Comparison of ENCODE assay signal across 18 mouse cellular contexts in genomic region chr11:32374027-32374589, GRCm38 (mm10). TPM values are rescaled to one million over a fixed set of nuclear protein-coding genes. Genes with fewer than 3 reads are reported as not detected.
A peak's percentile ranks its signal among the peaks of the same experiment; 100 is the strongest.
DNase-seq lines count a peak whose midpoint lies in the region; ATAC-seq and TF ChIP-seq lines count a peak whose summit lies in the region.
"Had no signal": no experiment of that assay in that cellular context is flagged by ENCODE, and none has a peak within 500 bp of the region (broad histone marks: within the 10 kb centered on the region; RNA-seq: fewer than 3 reads in every experiment).

No protein-coding gene starts in this region.

- DNase-seq in limb, embryonic 10.5 days (ENCODE audit: low spot score): no peak
- DNase-seq in forebrain, postnatal 0 days: no peak
- DNase-seq in hindbrain, postnatal 0 days (ENCODE audit: low spot score): no peak
- DNase-seq in kidney, adult 9 months: no peak
- no peak for DNase-seq in embryo, embryonic 10 days (ENCODE audit: low spot score)
- DNase-seq in frontal cortex, adult 2 months (ENCODE audit: extremely low spot score in 1 of 2, low spot score in 1 of 2): no peak
- DNase-seq: adrenal gland, postnatal 36 days; cerebellum, adult 9-11 months; embryo, embryonic 11 days; gastrocnemius, postnatal 36 days; heart, postnatal 10 days; liver, embryonic 13.5 days; thymus, adult 18-20 months had no signal

- no peak for ATAC-seq in limb, embryonic 15.5 days (ENCODE audit: insufficient number of reproducible peaks, low FRiP score, low TSS enrichment, low read depth)
- ATAC-seq in forebrain, postnatal 0 days: peak; percentile 45
- ATAC-seq in hindbrain, postnatal 0 days: peak; percentile 57
- peak; percentile 68 for ATAC-seq in neural tube, embryonic 15.5 days (ENCODE audit: low FRiP score)
- ATAC-seq: activated CD4-positive, CD25-positive, alpha-beta regulatory T cell, adult 4 months; Patski had no signal

- 80% methylated on average over 9 of the region's 9 CpGs for whole genome bisulfite sequencing in limb, embryonic 15.5 days
- 81% methylated on average over 9 of the region's 9 CpGs for WGBS in limb, embryonic 10.5 days
- 53% methylated on average over 9 of the region's 9 CpGs for WGBS in forebrain, postnatal 0 days
- 58% methylated on average over 9 of the region's 9 CpGs for WGBS in hindbrain, postnatal 0 days
- WGBS in neural tube, embryonic 15.5 days: 54% methylated on average over 9 of the region's 9 CpGs

- H3K9me3 ChIP-seq in limb, embryonic 15.5 days: no peaks in the 10 kb centered on the region
- H3K9me3 ChIP-seq in limb, embryonic 10.5 days (replicated peaks): no peaks in the 10 kb centered on the region
- H3K9me3 ChIP-seq in forebrain, postnatal 0 days (ENCODE audit: low read length): no peaks in the 10 kb centered on the region
- H3K9me3 ChIP-seq in hindbrain, postnatal 0 days (ENCODE audit: low read length): no peaks in the 10 kb centered on the region
- H3K9me3 ChIP-seq in neural tube, embryonic 15.5 days (replicated peaks): no peaks in the 10 kb centered on the region
- H3K9me3 ChIP-seq: liver, embryonic 13.5 days; lung, embryonic 15.5 days had no signal

- peaks cover 24% of the 10 kb centered on the region for H3K4me1 ChIP-seq in limb, embryonic 15.5 days
- H3K4me1 ChIP-seq in limb, embryonic 10.5 days: no peaks in the 10 kb centered on the region
- no peaks in the 10 kb centered on the region for H3K4me1 ChIP-seq in forebrain, postnatal 0 days (ENCODE audit: insufficient read depth)
- no peaks in the 10 kb centered on the region for H3K4me1 ChIP-seq in hindbrain, postnatal 0 days (ENCODE audit: insufficient read depth, low read length)
- peaks cover 29% of the 10 kb centered on the region for H3K4me1 ChIP-seq in neural tube, embryonic 15.5 days
- H3K4me1 ChIP-seq: liver, embryonic 13.5 days; lung, embryonic 15.5 days had no signal

- H3K27ac ChIP-seq in limb, embryonic 15.5 days: peak overlapping the region; percentile 38; the same call in 1 of the 2 replicates
- H3K27ac ChIP-seq in limb, embryonic 10.5 days: no peak overlapping the region
- H3K27ac ChIP-seq in forebrain, postnatal 0 days (ENCODE audit: low read depth, low read length): peak overlapping the region; percentile 9; the same call in 1 of the 2 replicates
- peak overlapping the region; percentile 36; the same call in 1 of the 2 replicates for H3K27ac ChIP-seq in hindbrain, postnatal 0 days
- H3K27ac ChIP-seq in neural tube, embryonic 15.5 days (replicated peaks): peak overlapping the region; percentile 72
- H3K27ac ChIP-seq: liver, embryonic 13.5 days; lung, embryonic 15.5 days had no signal

- no peak overlapping the region for H3K9ac ChIP-seq in limb, embryonic 15.5 days
- no peak overlapping the region for H3K9ac ChIP-seq in forebrain, postnatal 0 days
- no peak overlapping the region for H3K9ac ChIP-seq in hindbrain, postnatal 0 days (replicated peaks; ENCODE audit: low read length)
- H3K9ac ChIP-seq in neural tube, embryonic 15.5 days (replicated peaks): no peak overlapping the region; the same call in 1 of the 2 replicates
- H3K9ac ChIP-seq: liver, embryonic 13.5 days; lung, embryonic 15.5 days had no signal

- no peaks in the 10 kb centered on the region for H3K27me3 ChIP-seq in limb, embryonic 15.5 days
- no peaks in the 10 kb centered on the region for H3K27me3 ChIP-seq in limb, embryonic 10.5 days (ENCODE audit: low read depth, poor library complexity, severe bottlenecking)
- H3K27me3 ChIP-seq in forebrain, postnatal 0 days (ENCODE audit: insufficient read depth, low read length): no peaks in the 10 kb centered on the region
- H3K27me3 ChIP-seq in hindbrain, postnatal 0 days (ENCODE audit: insufficient read depth, low read length): no peaks in the 10 kb centered on the region
- no peaks in the 10 kb centered on the region for H3K27me3 ChIP-seq in neural tube, embryonic 15.5 days (replicated peaks)
- H3K27me3 ChIP-seq: liver, embryonic 13.5 days; lung, embryonic 15.5 days; Patski had no signal

- no peak overlapping the region for H3K4me2 ChIP-seq in limb, embryonic 15.5 days
- no peak overlapping the region for H3K4me2 ChIP-seq in forebrain, postnatal 0 days (ENCODE audit: low read depth)
- H3K4me2 ChIP-seq in hindbrain, postnatal 0 days (ENCODE audit: low read depth, low read length): no peak overlapping the region
- no peak overlapping the region for H3K4me2 ChIP-seq in neural tube, embryonic 15.5 days
- H3K4me2 ChIP-seq: liver, embryonic 13.5 days; lung, embryonic 15.5 days had no signal

- no peak overlapping the region for H3K4me3 ChIP-seq in limb, embryonic 15.5 days
- no peak overlapping the region for H3K4me3 ChIP-seq in limb, embryonic 10.5 days
- H3K4me3 ChIP-seq in forebrain, postnatal 0 days (ENCODE audit: low read depth, low read length): no peak overlapping the region
- no peak overlapping the region for H3K4me3 ChIP-seq in hindbrain, postnatal 0 days (ENCODE audit: low read length)
- H3K4me3 ChIP-seq in neural tube, embryonic 15.5 days (replicated peaks): no peak overlapping the region
- H3K4me3 ChIP-seq: liver, embryonic 13.5 days; lung, embryonic 15.5 days had no signal

- TF ChIP-seq CTCF in forebrain, postnatal 0 days (IDR thresholded peaks at IDR 0.05; ENCODE audit: low read depth): no peak
- no peak for TF ChIP-seq CTCF in hindbrain, postnatal 0 days (IDR thresholded peaks at IDR 0.05; ENCODE audit: low read depth)

- peaks cover 74% of the 10 kb centered on the region for H3K36me3 ChIP-seq in limb, embryonic 15.5 days
- peaks cover 83% of the 10 kb centered on the region for H3K36me3 ChIP-seq in limb, embryonic 10.5 days
- peaks cover 20% of the 10 kb centered on the region for H3K36me3 ChIP-seq in forebrain, postnatal 0 days (ENCODE audit: insufficient read depth)
- H3K36me3 ChIP-seq in hindbrain, postnatal 0 days (ENCODE audit: insufficient read depth, low read length): peaks cover 9% of the 10 kb centered on the region; the same call in 1 of the 2 replicates
- peaks cover 28% of the 10 kb centered on the region for H3K36me3 ChIP-seq in neural tube, embryonic 15.5 days
- H3K36me3 ChIP-seq: liver, embryonic 13.5 days had no signal

RNA-seq across cellular contexts. Expression of gene Sh3pxd2b, which starts 26.5 kb away (rescaled TPM):
- 28.4 and 28.6 TPM in 2 replicates for polyA plus RNA-seq in limb, embryonic 15.5 days (2015; fragmentation: Nextera tagmentation; extraction: Ambion mirVana)
- polyA plus RNA-seq in limb, embryonic 10.5 days (2016; fragmentation: Nextera tagmentation; extraction: Ambion mirVana): 25.0 and 31.3 TPM in 2 replicates
- total RNA-seq in forebrain, postnatal 0 days (2014; rRNA removed): 26.0 and 35.9 TPM in 2 replicates
- polyA plus RNA-seq in forebrain, postnatal 0 days (2015; fragmentation: Nextera tagmentation; extraction: Ambion mirVana): 5.7 and 7.4 TPM in 2 replicates
- total RNA-seq in hindbrain, postnatal 0 days (2014; rRNA removed): 32.2 and 37.4 TPM in 2 replicates
- polyA plus RNA-seq in hindbrain, postnatal 0 days (2015; fragmentation: Nextera tagmentation; extraction: Ambion mirVana): 6.7 and 7.4 TPM in 2 replicates
- 17.2 and 17.8 TPM in 2 replicates for polyA plus RNA-seq in neural tube, embryonic 15.5 days (2015; fragmentation: Nextera tagmentation; extraction: Ambion mirVana)
- polyA plus RNA-seq in frontal cortex, adult 2 months (2012; rRNA removed): 11.8 and 12.5 TPM in 2 replicates
